Mouse (Mus musculus): ENCODE results near the gene Etl4.

GRCm38 (mm10) chr2:20433656-20434055 is 524.1 kb downstream of the Etl4 start:
- TF ChIP-seq CTCF (IDR thresholded peaks at IDR 0.05; ENCODE audit: insufficient read depth, low read length) (no peak), POLR2A (IDR thresholded peaks at IDR 0.05; ENCODE audit: borderline replicate concordance, extremely low read depth, low read depth, low read length) (no peak)

Data from lung, adult 2 months (tissue).